Mouse (Mus musculus): ENCODE results near the gene Urgcp. TPM values are rescaled to one million over a fixed set of nuclear protein-coding genes. Genes with fewer than 3 reads are reported as not detected.

Urgcp gene
- polyA plus RNA-seq, 1 experiment from 2014 or later, result 39.3 TPM

- Histone ChIP-seq H3K4me3 (ENCODE audit: low read length) (no peak overlapping the region), H3K9ac (ENCODE audit: low read length) (no peak overlapping the region), H3K9me3 (replicated peaks; ENCODE audit: control insufficient read depth, low read length) (no peaks in the 10 kb centered on the region), H3K27ac (ENCODE audit: low read length) (no peak overlapping the region), H3K27me3 (ENCODE audit: control insufficient read depth, insufficient read depth, low read length) (no peaks in the 10 kb centered on the region), H3K4me1 (ENCODE audit: control insufficient read depth, insufficient read depth, low read length) (peaks cover 33% of the 10 kb centered on the region), H3K4me2 (ENCODE audit: low read depth, low read length) (no peak overlapping the region), H3K36me3 (ENCODE audit: control insufficient read depth, insufficient read depth) (no peaks in the 10 kb centered on the region)
- no peak for ATAC-seq (replicated peaks; ENCODE audit: extremely low read depth, insufficient read depth, low FRiP score)
- 76% methylated on average over 4 of the region's 4 CpGs for WGBS
Observed at GRCm38 (mm10) chr11:5734323-5734722, 27.9 kb downstream of the Urgcp start.

DNA sequence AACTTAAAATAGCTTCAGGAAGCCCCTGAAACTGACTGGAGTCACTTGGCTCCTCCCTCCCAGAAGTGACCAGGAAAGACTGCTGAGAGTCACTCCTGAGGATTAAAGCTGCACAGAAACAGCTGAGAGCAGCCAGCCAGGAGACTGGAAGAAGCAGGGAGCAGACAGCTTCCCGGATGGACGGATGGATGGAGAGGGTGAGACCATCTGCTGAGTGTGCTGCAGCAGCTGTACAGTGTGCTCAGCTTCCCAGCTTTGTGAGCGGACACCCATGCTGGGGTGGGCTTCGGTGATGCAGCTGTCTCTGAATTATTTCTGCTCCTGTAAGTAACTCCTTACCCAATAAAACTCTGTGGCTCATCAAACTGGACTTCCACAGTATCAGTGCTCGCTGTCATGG lies 29.8 kb downstream of the Urgcp start:
- H3K4me2 ChIP-seq (ENCODE audit: low read depth, low read length), result no peak overlapping the region
- H3K36me3 ChIP-seq (ENCODE audit: control insufficient read depth, insufficient read depth), result no peaks in the 10 kb centered on the region
- H3K4me1 ChIP-seq (ENCODE audit: control insufficient read depth, insufficient read depth, low read length), result peaks cover 25% of the 10 kb centered on the region
- no peaks in the 10 kb centered on the region for H3K27me3 ChIP-seq (ENCODE audit: control insufficient read depth, insufficient read depth, low read length)
- H3K4me3 ChIP-seq (ENCODE audit: low read length), result no peak overlapping the region
- no peak overlapping the region for H3K9ac ChIP-seq (ENCODE audit: low read length)
- ATAC-seq (replicated peaks; ENCODE audit: extremely low read depth, insufficient read depth, low FRiP score), result no peak
- H3K9me3 ChIP-seq (replicated peaks; ENCODE audit: control insufficient read depth, low read length), result no peaks in the 10 kb centered on the region
- WGBS, result 73% methylated on average over 5 of the region's 5 CpGs
- no peak overlapping the region for H3K27ac ChIP-seq (ENCODE audit: low read length)

DNA sequence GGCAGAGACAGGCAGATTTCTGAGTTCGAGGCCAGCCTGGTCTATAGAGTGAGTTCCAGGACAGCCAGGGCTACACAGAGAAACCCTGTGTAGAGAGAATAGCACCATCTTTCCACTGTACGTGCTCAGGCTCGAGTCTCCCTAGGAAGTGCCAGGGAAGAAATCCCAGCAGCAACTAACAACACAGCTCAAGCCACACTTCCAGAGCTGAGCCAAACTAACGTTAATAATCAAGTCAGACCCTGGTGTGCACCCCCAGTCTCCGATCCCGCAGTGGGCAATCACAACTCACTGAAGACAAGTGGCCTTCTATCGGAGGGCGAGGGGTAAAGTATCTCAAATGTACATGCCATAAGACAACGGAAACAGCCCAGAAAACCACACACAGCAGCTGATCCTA lies 32.6 kb downstream of the Urgcp start:
- Histone ChIP-seq H3K9me3 (replicated peaks; ENCODE audit: control insufficient read depth, low read length) (no peaks in the 10 kb centered on the region), H3K9ac (ENCODE audit: low read length) (no peak overlapping the region), H3K4me1 (ENCODE audit: control insufficient read depth, insufficient read depth, low read length) (peaks cover 12% of the 10 kb centered on the region), H3K27me3 (ENCODE audit: control insufficient read depth, insufficient read depth, low read length) (no peaks in the 10 kb centered on the region), H3K4me2 (ENCODE audit: low read depth, low read length) (no peak overlapping the region), H3K36me3 (ENCODE audit: control insufficient read depth, insufficient read depth) (peaks cover 5% of the 10 kb centered on the region; the same call in 1 of the 2 replicates), H3K27ac (ENCODE audit: low read length) (no peak overlapping the region), H3K4me3 (ENCODE audit: low read length) (no peak overlapping the region)
- ATAC-seq (replicated peaks; ENCODE audit: extremely low read depth, insufficient read depth, low FRiP score), result no peak
- 85% methylated on average over 9 of the region's 9 CpGs for WGBS

DNA sequence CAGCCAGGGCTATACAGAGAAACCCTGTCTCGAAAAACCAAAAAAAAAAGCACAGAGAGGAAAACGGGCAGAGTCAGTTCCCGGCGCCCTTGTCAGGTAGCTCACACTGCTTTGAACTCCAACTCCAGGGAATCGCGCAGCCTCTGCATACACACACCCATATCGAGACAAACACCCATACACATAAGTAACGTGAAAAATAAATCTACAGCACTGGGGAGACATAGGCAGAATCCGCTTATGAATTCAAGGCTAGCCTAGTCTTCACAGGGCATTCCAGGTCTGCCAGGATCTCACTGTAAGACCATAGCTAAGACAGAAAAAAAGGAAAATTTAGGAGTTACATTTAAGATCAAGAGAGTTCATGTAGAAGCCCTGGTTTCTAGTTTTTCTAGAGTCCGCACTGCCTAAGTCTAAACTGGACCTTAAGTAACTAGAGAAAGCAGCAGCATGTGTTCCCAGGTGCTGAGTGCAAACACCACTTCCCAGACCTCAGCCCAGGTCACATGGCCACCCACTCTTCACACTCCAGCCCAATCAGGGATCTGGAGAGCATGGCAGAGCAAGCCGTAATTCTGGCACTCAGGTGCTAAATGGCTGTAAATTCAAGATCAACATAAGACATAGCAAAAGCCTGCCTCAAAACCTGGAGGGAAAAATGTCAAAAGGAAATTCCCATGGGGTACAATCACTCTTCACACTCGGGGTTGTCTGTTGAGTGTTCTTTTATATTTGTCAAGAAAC lies 43.4 kb downstream of the Urgcp start:
- Histone ChIP-seq H3K27ac (ENCODE audit: low read length) (no peak overlapping the region), H3K4me3 (ENCODE audit: low read length) (no peak overlapping the region), H3K4me1 (ENCODE audit: control insufficient read depth, insufficient read depth, low read length) (no peaks in the 10 kb centered on the region), H3K27me3 (ENCODE audit: control insufficient read depth, insufficient read depth, low read length) (no peaks in the 10 kb centered on the region), H3K9me3 (replicated peaks; ENCODE audit: control insufficient read depth, low read length) (no peaks in the 10 kb centered on the region), H3K4me2 (ENCODE audit: low read depth, low read length) (no peak overlapping the region), H3K36me3 (ENCODE audit: control insufficient read depth, insufficient read depth) (peaks cover 59% of the 10 kb centered on the region), H3K9ac (ENCODE audit: low read length) (no peak overlapping the region)
- WGBS, result 91% methylated on average over 12 of the region's 12 CpGs
- no peak for ATAC-seq (replicated peaks; ENCODE audit: extremely low read depth, insufficient read depth, low FRiP score)

GRCm38 (mm10) chr11:5716938-5717705 lies 45.1 kb downstream of the Urgcp start:
- no peak overlapping the region for H3K4me2 ChIP-seq (ENCODE audit: low read depth, low read length)
- ATAC-seq (replicated peaks; ENCODE audit: extremely low read depth, insufficient read depth, low FRiP score), result no peak
- peaks cover 51% of the 10 kb centered on the region for H3K36me3 ChIP-seq (ENCODE audit: control insufficient read depth, insufficient read depth)
- H3K9ac ChIP-seq (ENCODE audit: low read length), result no peak overlapping the region
- no peaks in the 10 kb centered on the region for H3K27me3 ChIP-seq (ENCODE audit: control insufficient read depth, insufficient read depth, low read length)
- no peaks in the 10 kb centered on the region for H3K9me3 ChIP-seq (replicated peaks; ENCODE audit: control insufficient read depth, low read length)
- 87% methylated on average over 34 of the region's 34 CpGs for WGBS
- H3K4me3 ChIP-seq (ENCODE audit: low read length), result no peak overlapping the region
- H3K27ac ChIP-seq (ENCODE audit: low read length), result no peak overlapping the region
- no peaks in the 10 kb centered on the region for H3K4me1 ChIP-seq (ENCODE audit: control insufficient read depth, insufficient read depth, low read length)

- 86% methylated on average over 11 of the region's 11 CpGs for WGBS
- no peak for ATAC-seq (replicated peaks; ENCODE audit: extremely low read depth, insufficient read depth, low FRiP score)
- H3K27ac ChIP-seq (ENCODE audit: low read length), result no peak overlapping the region
- H3K4me2 ChIP-seq (ENCODE audit: low read depth, low read length), result no peak overlapping the region
- H3K9me3 ChIP-seq (replicated peaks; ENCODE audit: control insufficient read depth, low read length), result no peaks in the 10 kb centered on the region
- H3K27me3 ChIP-seq (ENCODE audit: control insufficient read depth, insufficient read depth, low read length), result no peaks in the 10 kb centered on the region
- no peak overlapping the region for H3K4me3 ChIP-seq (ENCODE audit: low read length)
- H3K4me1 ChIP-seq (ENCODE audit: control insufficient read depth, insufficient read depth, low read length), result no peaks in the 10 kb centered on the region
- H3K36me3 ChIP-seq (ENCODE audit: control insufficient read depth, insufficient read depth), result peaks cover 43% of the 10 kb centered on the region
- no peak overlapping the region for H3K9ac ChIP-seq (ENCODE audit: low read length)
Observed at GRCm38 (mm10) chr11:5716246-5716645, 45.9 kb downstream of the Urgcp start.

GRCm38 (mm10) chr11:5715630-5716105 lies 46.5 kb downstream of the Urgcp start, which contains the start of gene Mrps24:
Mrps24 (minus strand) TSS chr11:5715680.
- no peak for ATAC-seq (replicated peaks; ENCODE audit: extremely low read depth, insufficient read depth, low FRiP score)
- peaks cover 43% of the 10 kb centered on the region for H3K36me3 ChIP-seq (ENCODE audit: control insufficient read depth, insufficient read depth)
- H3K4me2 ChIP-seq (ENCODE audit: low read depth, low read length), result no peak within 1 kb of the TSS
- no peaks in the 10 kb centered on the region for H3K9me3 ChIP-seq (replicated peaks; ENCODE audit: control insufficient read depth, low read length)
- no peak within 1 kb of the TSS for H3K27ac ChIP-seq (ENCODE audit: low read length)
- WGBS, result 82% methylated on average over 14 of the region's 14 CpGs
- H3K27me3 ChIP-seq (ENCODE audit: control insufficient read depth, insufficient read depth, low read length), result no peaks in the 10 kb centered on the region
- no peaks in the 10 kb centered on the region for H3K4me1 ChIP-seq (ENCODE audit: control insufficient read depth, insufficient read depth, low read length)
- no peak within 1 kb of the TSS for H3K4me3 ChIP-seq (ENCODE audit: low read length)
- no peak within 1 kb of the TSS for H3K9ac ChIP-seq (ENCODE audit: low read length)

GRCm38 (mm10) chr11:5715179-5715578 lies 47.0 kb downstream of the Urgcp start:
- 88% methylated on average over 9 of the region's 9 CpGs for WGBS
- peaks cover 43% of the 10 kb centered on the region for H3K36me3 ChIP-seq (ENCODE audit: control insufficient read depth, insufficient read depth)

More at GRCm38 (mm10) chr11:5715179-5715578, 47.0 kb downstream of the Urgcp start:
- no peak overlapping the region for H3K9ac ChIP-seq (ENCODE audit: low read length)
- ATAC-seq (replicated peaks; ENCODE audit: extremely low read depth, insufficient read depth, low FRiP score), result no peak
- peaks cover 4% of the 10 kb centered on the region; the same call in 1 of the 2 replicates for H3K4me1 ChIP-seq (ENCODE audit: control insufficient read depth, insufficient read depth, low read length)
- no peaks in the 10 kb centered on the region for H3K27me3 ChIP-seq (ENCODE audit: control insufficient read depth, insufficient read depth, low read length)
- no peaks in the 10 kb centered on the region for H3K9me3 ChIP-seq (replicated peaks; ENCODE audit: control insufficient read depth, low read length)
- H3K4me3 ChIP-seq (ENCODE audit: low read length), result no peak overlapping the region
- no peak overlapping the region for H3K4me2 ChIP-seq (ENCODE audit: low read depth, low read length)
- H3K27ac ChIP-seq (ENCODE audit: low read length), result no peak overlapping the region
